Mouse (Mus musculus): ENCODE data around the gene Ndufa11.

GRCm38 (mm10) chr17:56764474-56765354, 47.1 kb downstream of the Ndufa11 start, which contains the start of gene Dus3l:
- TF ChIP-seq CHD2 (IDR thresholded peaks at IDR 0.05; ENCODE audit: low read depth, low read length) (no peak), MAFK (IDR thresholded peaks at IDR 0.05; ENCODE audit: insufficient read depth, low read depth, low read length) (no peak), HCFC1 (IDR thresholded peaks at IDR 0.05; ENCODE audit: borderline replicate concordance, insufficient read depth, low read length) (peak; percentile 96)
